Mouse (Mus musculus): Measurements from ENCODE around the gene Topors.

- no peak for TF ChIP-seq MAFK (IDR thresholded peaks at IDR 0.05; ENCODE audit: insufficient read depth, low read depth, low read length)
- no peak for TF ChIP-seq CHD2 (IDR thresholded peaks at IDR 0.05; ENCODE audit: low read depth, low read length)
- no peak for TF ChIP-seq ZC3H11A (IDR thresholded peaks at IDR 0.05; ENCODE audit: borderline replicate concordance, low read depth, low read length)
- TF ChIP-seq ZNF384 (IDR thresholded peaks at IDR 0.05; ENCODE audit: low read depth, low read length): no peak
- peak; percentile 76; the same call in 1 of the 2 replicates for TF ChIP-seq HCFC1 (IDR thresholded peaks at IDR 0.05; ENCODE audit: borderline replicate concordance, insufficient read depth, low read length)
Observed at GRCm38 (mm10) chr4:40279276-40279900, 9.7 kb upstream of the Topors start, which contains the start of gene Ndufb6.

Data from ES-E14 (cell line).